24 mouse cellular contexts compared by ENCODE assay signal in genomic region chr4:114385236-114385635, GRCm38 (mm10). TPM values are rescaled to one million over a fixed set of nuclear protein-coding genes. Genes with fewer than 3 reads are reported as not detected.
A peak's percentile ranks its signal among the peaks of the same experiment; 100 is the strongest.
DNase-seq lines count a peak whose midpoint lies in the region; ATAC-seq and TF ChIP-seq lines count a peak whose summit lies in the region.
"Had no signal": no experiment of that assay in that cellular context is flagged by ENCODE, and none has a peak within 500 bp of the region (broad histone marks: within the 10 kb centered on the region; RNA-seq: fewer than 3 reads in every experiment).

No protein-coding gene starts in this region.

- peak; percentile 52; the same call in 1 of the 2 replicates for ATAC-seq in frontal cortex, adult (ENCODE audit: low TSS enrichment)
- ATAC-seq: activated CD4-positive, CD25-positive, alpha-beta regulatory T cell, adult 4 months; inflammation-experienced regulatory T-cells, adult 6 months had no signal

- H3K27ac ChIP-seq in layer of hippocampus, adult 2 months, result peak overlapping the region; percentile 55; the same call in 1 of the 2 replicates
- H3K27ac ChIP-seq: gastrocnemius, adult 2 months; heart, embryonic 15.5 days; liver, embryonic 13.5 days; stomach, embryonic 15.5 days had no signal

- no peak for TF ChIP-seq CTCF in layer of hippocampus, adult 2 months (conservative IDR thresholded peaks at IDR 0.05)

- DNase-seq in cerebellum, adult 9-10 months, result peak; percentile 16
- no peak for DNase-seq in cerebellum, adult 8-10 months
- no peak for DNase-seq in frontal cortex, postnatal 36 days (ENCODE audit: low spot score in 2 of 2)
- peak in 1 of 2 experiments; percentile 5 for DNase-seq in layer of hippocampus, adult 2 months (ENCODE audit: low spot score in 2 of 2)
- DNase-seq in layer of hippocampus, postnatal 36 days, result no peak
- peak; percentile 60 for DNase-seq in brain, adult 2 months (ENCODE audit: low read depth, low spot score)
- DNase-seq: adrenal gland, adult 8-10 months; gastrocnemius, adult 2 months; heart, postnatal 4 days; kidney, adult 8-10 months; kidney, postnatal 25 days; liver, embryonic 13.5 days; lung, adult 2 months; lung, postnatal 14 days; thymus, adult 18-20 months; thymus, postnatal 36 days had no signal

- H3K4me3 ChIP-seq in layer of hippocampus, adult 2 months, result no peak overlapping the region
- H3K4me3 ChIP-seq: forebrain, embryonic 10.5 days; gastrocnemius, adult 2 months; heart, embryonic 15.5 days; liver, embryonic 13.5 days; stomach, embryonic 15.5 days had no signal

RNA-seq across cellular contexts. Expression of gene Trabd2b, which starts 21.3 kb away (rescaled TPM):
- 1 to 10 TPM; 1.5 to 1.6 TPM for total RNA-seq in layer of hippocampus, adult 2 months (2021)
- 1 to 10 TPM; 1.0 to 1.8 TPM for total RNA-seq in layer of hippocampus, postnatal 36 days (2021)
- total RNA-seq: megakaryocyte progenitor cell, adult 5-6 weeks; neutrophil, adult 5-6 weeks had no signal

Comparison
In these comparisons a context has a peak if more than half of its experiments do, and no peak if none do; other contexts are left out.
1. DNase-seq: peak in cerebellum, adult 9-10 months (single experiment) and brain, adult 2 months (single experiment); none in cerebellum, adult 8-10 months (single experiment), frontal cortex, postnatal 36 days (0 of 2) and layer of hippocampus, postnatal 36 days (0 of 2).